Mouse (Mus musculus): ENCODE measurements around the gene Lsm4.

Gene Lsm4

DNA sequence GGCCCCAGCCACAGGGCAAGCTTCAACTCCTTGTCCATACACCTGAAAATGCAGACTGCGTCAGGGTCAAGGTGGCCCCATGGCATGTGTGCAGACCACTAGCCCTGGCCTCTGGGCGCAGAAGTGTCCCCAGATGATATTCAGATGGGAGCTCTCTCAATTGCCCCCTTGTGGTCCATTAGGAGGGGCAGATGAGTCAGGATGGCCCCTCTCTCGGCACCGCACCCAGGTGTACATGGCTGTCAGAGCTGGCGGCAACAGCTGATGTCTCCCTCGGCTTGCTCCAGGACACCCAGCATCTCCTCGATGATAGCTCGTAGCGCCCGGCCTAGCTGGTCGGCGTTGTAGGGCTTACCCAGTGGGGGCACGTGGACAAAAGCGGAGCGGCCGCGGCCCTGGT lies 22.7 kb upstream of the Lsm4 start:
- DNase-seq: no peak

GRCm38 (mm10) chr8:70653226-70653625 lies 19.8 kb upstream of the Lsm4 start:
- DNase-seq: no peak

DNA sequence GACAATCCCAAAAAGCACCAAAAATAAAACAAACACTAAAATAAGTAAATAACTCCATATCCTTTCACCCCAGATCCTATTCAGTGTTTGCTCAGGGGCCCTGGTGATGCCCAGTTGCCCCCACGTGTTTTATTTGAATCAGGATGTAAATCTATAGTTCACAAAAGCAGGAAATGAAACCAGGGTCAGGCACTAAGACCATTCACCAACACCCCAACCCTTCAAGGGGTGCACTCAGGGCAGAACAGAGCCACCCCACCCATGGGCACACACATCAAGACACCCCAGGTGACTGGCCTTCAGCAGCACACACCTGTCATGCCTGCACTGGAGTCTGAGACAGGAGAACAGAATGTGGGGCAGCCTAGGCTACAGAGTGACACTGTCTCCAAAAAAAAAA lies 18.9 kb upstream of the Lsm4 start:
- no peak for DNase-seq

- DNase-seq: no peak
Observed at GRCm38 (mm10) chr8:70655469-70655868, 17.6 kb upstream of the Lsm4 start.

- no peak for DNase-seq
Observed at GRCm38 (mm10) chr8:70656193-70656790, 16.8 kb upstream of the Lsm4 start.

GRCm38 (mm10) chr8:70657214-70657613 lies 15.8 kb upstream of the Lsm4 start:
- no peak for DNase-seq

- no peak for DNase-seq
Observed at GRCm38 (mm10) chr8:70657739-70658138, 15.3 kb upstream of the Lsm4 start.

DNA sequence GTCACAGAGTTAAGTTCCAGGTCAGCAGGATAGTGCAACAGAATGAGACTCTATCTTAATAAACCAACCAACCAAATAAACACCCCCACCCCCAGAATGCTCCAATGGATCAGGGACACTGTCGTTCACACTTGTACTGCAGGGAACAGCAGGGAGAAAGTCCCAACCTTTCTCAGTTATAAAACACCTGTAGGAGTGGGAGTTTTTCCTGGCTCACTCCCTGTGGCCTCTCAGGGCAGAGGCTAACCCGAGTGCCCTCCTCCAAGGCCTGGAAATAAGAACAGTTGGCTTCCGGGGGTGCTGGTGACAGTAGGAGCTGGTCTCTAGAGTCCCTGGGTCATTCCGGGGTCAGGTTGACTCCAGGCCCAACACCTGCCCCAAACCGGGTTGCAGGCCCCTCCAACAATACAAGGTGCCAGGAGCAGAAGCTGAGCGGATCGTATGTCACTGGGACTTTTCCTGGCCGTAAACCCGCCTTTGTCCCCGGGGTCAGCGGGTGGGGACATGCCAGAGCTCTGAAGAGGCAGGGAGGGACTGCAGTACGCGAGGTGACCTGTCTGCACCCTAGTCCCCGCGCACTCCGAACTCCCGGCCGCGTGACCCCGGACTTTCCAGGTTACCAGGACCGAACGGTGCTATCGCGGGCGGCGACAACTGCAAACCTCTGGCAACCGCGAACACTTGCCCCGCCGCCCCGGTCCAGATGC lies 14.0 kb upstream of the Lsm4 start:
- DNase-seq: peak; percentile 34

DNA sequence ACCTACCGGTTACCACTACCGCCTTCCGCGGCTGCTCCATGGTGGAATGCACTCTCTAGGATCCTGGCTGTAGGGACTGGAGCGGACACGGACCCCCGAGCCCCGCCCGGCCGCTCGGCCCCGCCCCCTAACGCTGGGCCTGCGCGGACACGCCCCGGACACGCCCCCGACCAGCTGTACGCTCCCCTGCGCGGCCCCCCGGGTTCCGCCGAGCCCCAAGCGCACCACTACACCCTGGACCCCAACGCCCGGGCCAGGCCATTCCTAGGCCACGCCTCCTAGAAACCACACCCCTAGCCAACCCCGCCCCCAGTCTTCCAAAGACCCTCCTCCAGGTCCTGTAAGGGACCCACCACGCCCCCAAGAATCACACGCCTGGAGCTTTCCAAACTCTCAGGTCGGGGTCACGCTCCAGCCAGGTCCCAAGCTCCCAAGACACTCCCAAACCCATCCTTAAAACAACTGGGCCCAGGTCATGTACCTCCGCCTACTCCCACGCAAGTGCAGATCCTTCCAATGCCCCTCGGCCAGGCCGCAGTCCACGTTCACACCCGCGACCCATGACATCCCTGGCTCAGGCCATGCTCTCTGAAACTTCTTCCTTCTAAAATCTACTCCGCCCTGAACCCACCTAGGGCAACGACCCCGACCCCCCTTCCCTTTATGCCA lies 13.3 kb upstream of the Lsm4 start:
- DNase-seq: peak; percentile 63

DNA sequence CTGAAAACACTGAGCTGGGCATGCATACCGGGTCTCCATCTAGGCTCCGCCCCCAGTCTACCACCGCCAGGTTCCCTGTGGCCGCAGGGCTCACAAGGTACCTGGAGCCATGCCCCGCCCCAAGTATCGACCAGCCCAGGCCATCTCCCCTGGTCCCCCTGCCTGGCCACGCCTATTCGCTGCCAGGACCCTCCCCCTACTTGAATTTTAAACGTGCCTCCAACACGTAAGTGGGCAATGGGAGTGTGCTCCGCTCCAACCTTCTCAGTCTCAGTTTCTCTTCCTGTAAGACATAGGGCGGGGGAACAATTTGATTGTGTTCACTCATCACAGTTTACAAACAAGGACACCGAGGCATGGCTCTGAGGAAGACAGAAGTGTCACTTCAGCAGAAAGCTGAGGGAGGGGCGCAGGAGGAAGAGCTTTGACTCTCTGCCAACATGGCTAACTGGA lies 12.7 kb upstream of the Lsm4 start, which contains the start of gene Pgpep1:
Pgpep1 (minus strand) TSS at position 116 of the 453 bp plus-strand sequence.
- peak; percentile 49 for DNase-seq

DNA sequence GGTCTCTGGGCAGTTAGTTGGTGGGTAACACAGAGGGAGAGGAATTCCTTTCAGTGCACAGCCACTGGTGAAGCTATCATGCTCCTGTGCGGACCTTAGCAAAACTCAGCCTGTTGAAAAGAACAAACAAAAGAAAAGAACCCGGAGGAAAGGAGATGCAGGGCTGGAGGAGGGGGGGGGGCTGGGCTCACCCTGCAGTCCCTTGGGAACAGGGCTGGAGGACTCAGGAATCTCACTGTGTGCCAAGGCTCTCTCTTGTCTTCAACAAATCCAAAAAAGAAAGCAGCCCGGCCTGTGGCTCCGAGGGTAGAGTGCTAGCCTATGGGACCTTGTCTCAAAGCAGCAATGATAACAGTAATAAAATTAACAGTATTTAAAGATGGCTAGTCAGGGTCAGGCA lies 9.4 kb upstream of the Lsm4 start:
- no peak for DNase-seq

- DNase-seq: no peak
Observed at GRCm38 (mm10) chr8:70664631-70665030, 8.4 kb upstream of the Lsm4 start.

GRCm38 (mm10) chr8:70665599-70665998 lies 7.4 kb upstream of the Lsm4 start:
- no peak for DNase-seq

DNA sequence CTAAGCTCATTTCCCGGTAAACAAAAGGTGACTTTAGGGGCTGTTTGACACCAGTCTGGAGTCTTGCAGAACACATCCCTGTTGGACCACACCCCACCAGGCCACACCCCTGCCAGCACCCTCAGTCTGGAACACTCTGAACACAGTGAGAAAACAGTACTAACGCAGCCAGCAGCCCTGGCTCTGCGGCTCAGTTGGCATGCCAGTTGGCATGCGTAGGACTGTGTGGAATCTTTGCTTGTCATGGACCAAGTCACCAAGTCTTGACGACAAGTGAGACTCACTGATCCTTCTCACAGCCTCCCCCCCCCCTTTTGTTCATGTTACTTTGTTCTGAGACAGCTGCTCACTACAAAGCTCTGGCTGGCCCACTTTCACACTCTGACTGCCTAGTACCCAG lies 6.0 kb upstream of the Lsm4 start:
- no peak for DNase-seq

DNA sequence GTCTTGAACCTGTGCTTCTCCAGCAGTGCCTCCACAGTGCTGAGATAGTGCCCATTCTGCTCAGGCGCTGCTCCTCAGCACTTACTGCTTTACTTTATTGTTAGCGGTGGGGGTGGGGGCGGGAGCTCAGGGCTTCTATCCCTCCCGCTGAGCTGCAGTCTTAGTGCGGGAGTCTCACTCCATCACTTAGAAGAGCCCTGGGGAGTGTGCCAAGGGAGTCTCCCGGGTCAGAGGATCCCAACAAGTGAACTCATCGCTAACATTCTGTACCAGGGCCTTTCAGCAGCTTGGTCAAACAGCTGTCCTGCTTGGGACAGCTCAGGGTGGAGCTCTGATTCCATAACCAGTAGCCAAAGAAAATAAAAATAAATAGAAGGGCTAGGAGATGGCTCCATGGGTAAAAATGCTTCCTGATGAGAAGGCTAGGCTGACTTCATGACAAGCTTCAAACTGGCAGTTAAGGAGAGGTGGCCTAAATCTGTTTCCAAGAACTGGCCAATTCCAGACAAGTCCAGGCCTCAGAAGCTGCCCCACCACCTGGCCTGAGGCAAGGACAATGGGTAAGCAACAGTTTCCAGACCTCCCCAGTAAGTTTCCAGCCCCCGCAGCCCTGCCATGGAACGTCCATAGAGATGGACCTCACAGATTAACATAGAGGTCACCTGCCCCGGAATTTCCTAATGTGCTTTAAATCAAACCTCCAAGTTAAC lies 1.3 kb upstream of the Lsm4 start:
- DNase-seq: peak; percentile 51

GRCm38 (mm10) chr8:70672325-70673078 lies 546 bp upstream of the Lsm4 start:
- DNase-seq: no peak

- DNase-seq: peak; percentile 59
Observed at GRCm38 (mm10) chr8:70674109-70674508, 1.1 kb downstream of the Lsm4 start.

GRCm38 (mm10) chr8:70674716-70675115 lies 1.7 kb downstream of the Lsm4 start:
- peak; percentile 57 for DNase-seq

- no peak for DNase-seq
Observed at GRCm38 (mm10) chr8:70675336-70675735, 2.3 kb downstream of the Lsm4 start.

- no peak for DNase-seq
Observed at GRCm38 (mm10) chr8:70677451-70678080, 4.5 kb downstream of the Lsm4 start.

DNA sequence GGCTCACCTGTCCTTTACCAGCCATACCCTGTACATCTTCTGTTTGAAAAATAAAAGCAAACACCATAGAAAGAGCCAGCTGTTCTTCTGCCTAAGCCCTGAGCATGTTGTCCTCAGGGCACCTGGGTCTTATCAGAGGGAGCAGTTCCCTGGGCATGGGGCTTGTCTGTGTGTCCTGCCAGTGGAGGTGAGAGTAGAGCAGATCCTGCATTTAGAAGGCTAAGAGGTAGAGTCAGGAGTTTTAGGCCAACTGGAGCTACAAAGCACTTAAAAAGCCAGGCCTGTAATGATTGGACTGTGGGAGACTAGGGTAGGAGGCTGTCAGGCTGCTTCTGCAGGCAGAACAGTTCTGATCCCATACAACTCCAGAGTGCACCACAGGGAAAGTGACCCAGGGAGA lies 5.6 kb downstream of the Lsm4 start:
- no peak for DNase-seq

DNA sequence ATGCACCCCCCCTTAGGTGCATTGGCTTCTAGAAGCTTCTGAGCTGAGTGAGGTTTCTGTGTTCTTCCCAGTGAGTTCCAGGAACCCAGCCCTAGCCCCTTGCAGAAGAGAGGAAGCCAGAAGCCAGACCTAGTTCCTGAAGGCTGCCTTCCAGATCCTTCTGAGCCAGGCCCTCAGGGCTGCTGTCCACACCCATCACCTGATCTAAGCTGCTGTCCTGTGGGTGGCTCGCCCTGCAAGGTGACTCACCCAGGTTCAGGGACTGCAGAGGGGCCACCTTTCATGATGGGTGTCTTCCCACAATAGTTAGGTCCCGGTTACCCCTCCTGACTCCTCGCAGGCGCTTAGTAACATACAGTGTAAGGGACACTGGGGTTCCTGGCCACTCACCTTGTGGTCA lies 6.4 kb downstream of the Lsm4 start:
- DNase-seq: no peak
